Mouse (Mus musculus): ENCODE measurements around the gene Cdh4. TPM values are rescaled to one million over a fixed set of nuclear protein-coding genes. Genes with fewer than 3 reads are reported as not detected.

The Cdh4 gene
- polyA plus RNA-seq, 1 experiment from 2014 or later: 63.4 TPM

DNA sequence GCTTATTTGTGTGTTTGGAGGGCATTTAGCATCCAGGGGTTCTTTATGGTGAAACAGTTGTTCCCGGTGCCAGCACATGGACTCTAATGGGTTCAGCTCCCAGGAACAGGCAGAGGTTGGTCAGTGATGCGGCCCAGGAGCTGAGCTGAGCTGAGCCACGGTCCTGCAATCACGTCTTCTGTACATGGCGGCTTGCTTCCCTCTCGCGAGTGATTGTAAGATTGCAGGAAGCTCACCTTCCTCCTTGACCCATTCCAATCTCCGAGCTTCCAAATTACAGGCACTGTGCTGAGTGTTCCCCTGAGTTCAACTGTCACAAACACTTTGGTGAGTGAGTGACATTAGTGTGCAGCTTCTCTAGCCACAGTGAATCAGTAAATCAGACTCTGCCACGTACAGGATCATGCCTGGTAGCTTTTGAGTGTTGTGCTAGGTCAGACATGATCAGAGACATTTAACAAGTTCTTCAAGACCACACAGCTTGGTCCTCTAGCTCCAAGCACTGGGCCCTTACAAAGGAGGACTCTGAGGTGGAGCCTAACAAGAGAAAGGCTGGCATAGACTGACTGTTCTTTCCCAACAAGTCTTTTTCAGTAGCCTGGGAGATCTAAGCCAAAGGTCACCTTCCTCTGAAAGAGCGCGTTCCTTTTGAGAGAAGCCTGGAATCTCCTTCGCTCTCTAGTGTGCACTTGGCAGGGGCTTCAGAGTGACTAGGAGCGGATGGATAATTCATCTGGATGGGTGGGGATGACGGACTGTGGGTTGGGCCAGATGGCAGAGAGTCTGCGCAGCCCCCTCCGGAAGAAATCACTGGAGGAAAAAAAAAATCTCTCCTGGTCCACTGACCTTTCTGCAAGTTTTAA is 324.7 kb downstream of the Cdh4 start:
- Histone ChIP-seq H3K27me3 (ENCODE audit: control insufficient read depth, insufficient read depth, low read depth, low read length) (no peaks in the 10 kb centered on the region; the same call in 1 of the 2 replicates), H3K9me3 (replicated peaks; ENCODE audit: control insufficient read depth, low read length, poor library complexity, severe bottlenecking) (no peaks in the 10 kb centered on the region), H3K4me3 (ENCODE audit: low read depth, low read length) (no peak overlapping the region), H3K36me3 (ENCODE audit: control insufficient read depth, insufficient read depth, low read length) (no peaks in the 10 kb centered on the region), H3K4me1 (ENCODE audit: control insufficient read depth, insufficient read depth, low read length) (peaks cover 26% of the 10 kb centered on the region), H3K9ac (ENCODE audit: low read depth, low read length) (no peak overlapping the region), H3K4me2 (ENCODE audit: low read length) (peak overlapping the region; percentile 1; the same call in 1 of the 2 replicates), H3K27ac (ENCODE audit: low read length) (no peak overlapping the region)
- 17% methylated on average over 16 of the region's 16 CpGs for WGBS
- ATAC-seq: peak; percentile 39; the same call in 1 of the 2 replicates

DNA sequence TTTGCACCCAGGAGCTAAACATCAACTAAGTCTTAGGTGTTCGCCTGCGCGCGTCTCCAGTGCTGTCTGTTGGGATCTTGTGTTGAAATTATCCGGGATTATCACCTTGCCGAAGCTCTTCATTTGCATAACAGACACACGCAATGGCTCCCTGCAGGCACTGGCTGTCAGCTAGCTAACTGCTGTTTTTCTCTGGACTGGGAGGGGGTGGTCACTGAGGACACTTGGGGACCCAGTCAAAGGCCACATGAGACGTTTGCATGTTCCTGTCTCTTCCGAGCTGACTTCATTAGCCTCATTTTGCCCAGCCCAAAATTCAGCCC is 325.3 kb downstream of the Cdh4 start:
- peak overlapping the region; percentile 1; the same call in 1 of the 2 replicates for H3K4me2 ChIP-seq (ENCODE audit: low read length)
- H3K9me3 ChIP-seq (replicated peaks; ENCODE audit: control insufficient read depth, low read length, poor library complexity, severe bottlenecking): no peaks in the 10 kb centered on the region
- H3K27ac ChIP-seq (ENCODE audit: low read length): no peak overlapping the region
- peaks cover 21% of the 10 kb centered on the region for H3K4me1 ChIP-seq (ENCODE audit: control insufficient read depth, insufficient read depth, low read length)
- no peak overlapping the region for H3K4me3 ChIP-seq (ENCODE audit: low read depth, low read length)
- H3K9ac ChIP-seq (ENCODE audit: low read depth, low read length): no peak overlapping the region
- no peak for ATAC-seq
- H3K36me3 ChIP-seq (ENCODE audit: control insufficient read depth, insufficient read depth, low read length): no peaks in the 10 kb centered on the region
- 3% methylated on average over 9 of the region's 9 CpGs for WGBS
- H3K27me3 ChIP-seq (ENCODE audit: control insufficient read depth, insufficient read depth, low read depth, low read length): no peaks in the 10 kb centered on the region; the same call in 1 of the 2 replicates

DNA sequence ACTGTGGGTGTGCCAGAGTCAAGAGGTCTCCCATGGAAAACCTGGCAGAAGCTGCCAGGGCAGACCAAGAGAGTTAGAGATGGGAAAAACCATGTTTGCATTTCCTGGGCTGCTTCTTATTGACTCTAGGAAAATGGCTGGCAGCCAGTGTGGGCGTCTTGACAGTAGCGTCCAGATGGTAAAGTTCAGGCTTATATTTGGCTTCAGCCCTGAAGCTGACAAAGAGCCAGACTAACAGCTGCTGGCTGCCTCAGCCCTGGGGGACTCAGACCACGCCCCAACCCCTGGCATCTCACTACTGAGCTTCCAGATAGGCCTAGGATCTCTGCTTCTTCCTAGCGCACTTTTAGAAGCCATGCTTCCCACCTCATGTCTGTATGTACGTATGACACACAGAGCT is 326.9 kb downstream of the Cdh4 start:
- Histone ChIP-seq H3K27me3 (ENCODE audit: control insufficient read depth, insufficient read depth, low read depth, low read length) (no peaks in the 10 kb centered on the region; the same call in 1 of the 2 replicates), H3K4me2 (ENCODE audit: low read length) (no peak overlapping the region), H3K9ac (ENCODE audit: low read depth, low read length) (no peak overlapping the region), H3K9me3 (replicated peaks; ENCODE audit: control insufficient read depth, low read length, poor library complexity, severe bottlenecking) (no peaks in the 10 kb centered on the region), H3K27ac (ENCODE audit: low read length) (no peak overlapping the region), H3K4me1 (ENCODE audit: control insufficient read depth, insufficient read depth, low read length) (peaks cover 23% of the 10 kb centered on the region), H3K36me3 (ENCODE audit: control insufficient read depth, insufficient read depth, low read length) (no peaks in the 10 kb centered on the region), H3K4me3 (ENCODE audit: low read depth, low read length) (no peak overlapping the region)
- 65% methylated on average over 5 of the region's 5 CpGs for WGBS
- no peak for ATAC-seq

DNA sequence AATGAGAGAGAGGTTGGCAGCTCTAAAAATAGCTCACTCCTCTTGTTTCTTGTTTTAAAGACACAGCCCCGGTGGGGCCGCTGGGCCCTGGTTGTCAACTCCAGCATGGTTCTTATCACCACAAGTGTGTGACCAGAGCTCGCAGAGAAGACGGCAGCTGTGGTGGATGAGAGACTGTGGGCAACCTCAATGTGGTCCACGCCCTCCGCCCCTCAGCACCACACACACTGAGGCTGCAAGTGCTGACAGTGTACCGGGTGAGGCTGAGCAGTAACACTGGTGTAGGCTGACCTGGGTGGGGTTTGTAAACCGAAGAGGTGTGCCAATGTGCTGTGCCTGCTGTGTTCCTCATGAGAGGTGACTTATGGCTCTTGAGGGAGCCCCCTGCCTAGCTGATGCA is 327.7 kb downstream of the Cdh4 start:
- Histone ChIP-seq H3K4me1 (ENCODE audit: control insufficient read depth, insufficient read depth, low read length) (peaks cover 24% of the 10 kb centered on the region), H3K4me3 (ENCODE audit: low read depth, low read length) (no peak overlapping the region), H3K9ac (ENCODE audit: low read depth, low read length) (no peak overlapping the region), H3K4me2 (ENCODE audit: low read length) (no peak overlapping the region), H3K9me3 (replicated peaks; ENCODE audit: control insufficient read depth, low read length, poor library complexity, severe bottlenecking) (no peaks in the 10 kb centered on the region), H3K27ac (ENCODE audit: low read length) (no peak overlapping the region), H3K36me3 (ENCODE audit: control insufficient read depth, insufficient read depth, low read length) (no peaks in the 10 kb centered on the region), H3K27me3 (ENCODE audit: control insufficient read depth, insufficient read depth, low read depth, low read length) (no peaks in the 10 kb centered on the region; the same call in 1 of the 2 replicates)
- WGBS: 85% methylated on average over 8 of the region's 8 CpGs
- ATAC-seq: no peak

DNA sequence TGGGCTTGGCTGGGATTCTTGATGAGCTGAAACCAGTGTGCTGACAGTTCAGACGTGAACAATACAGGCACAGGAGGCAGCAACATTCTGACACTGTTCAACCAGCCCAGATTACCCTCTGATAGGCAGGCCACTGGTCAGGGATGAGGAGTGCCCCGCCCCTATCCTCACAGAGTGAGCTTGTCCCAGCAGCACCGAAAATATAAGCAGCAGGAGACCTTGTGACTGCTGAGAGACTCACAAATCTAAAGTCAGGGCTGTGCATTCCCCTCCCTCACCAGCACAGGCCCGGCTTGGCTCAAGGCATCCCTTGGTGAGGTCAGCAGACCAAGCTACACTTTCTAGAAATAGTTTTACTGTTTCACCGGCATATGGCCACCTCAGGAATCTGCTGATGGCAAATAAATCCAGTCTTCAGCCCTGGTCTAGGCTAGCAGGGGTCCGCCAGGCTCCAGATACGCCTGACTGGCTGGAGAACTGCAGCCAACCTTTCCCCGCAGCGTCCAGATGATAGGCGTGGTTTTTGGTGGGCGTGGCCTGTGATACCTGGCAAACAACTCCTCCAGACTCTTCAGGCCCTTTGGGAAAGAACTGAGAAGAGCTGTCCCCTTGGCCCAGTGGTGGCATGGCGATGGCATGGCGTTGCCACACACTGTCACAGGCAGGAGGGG is 332.3 kb downstream of the Cdh4 start:
- H3K4me2 ChIP-seq (ENCODE audit: low read length): no peak overlapping the region
- 22% methylated on average over 13 of the region's 13 CpGs for WGBS
- H3K27me3 ChIP-seq (ENCODE audit: control insufficient read depth, insufficient read depth, low read depth, low read length): no peaks in the 10 kb centered on the region
- ATAC-seq: no peak
- H3K9ac ChIP-seq (ENCODE audit: low read depth, low read length): no peak overlapping the region
- peaks cover 3% of the 10 kb centered on the region; the same call in 1 of the 2 replicates for H3K4me1 ChIP-seq (ENCODE audit: control insufficient read depth, insufficient read depth, low read length)
- H3K4me3 ChIP-seq (ENCODE audit: low read depth, low read length): no peak overlapping the region
- no peaks in the 10 kb centered on the region for H3K9me3 ChIP-seq (replicated peaks; ENCODE audit: control insufficient read depth, low read length, poor library complexity, severe bottlenecking)
- no peaks in the 10 kb centered on the region for H3K36me3 ChIP-seq (ENCODE audit: control insufficient read depth, insufficient read depth, low read length)
- H3K27ac ChIP-seq (ENCODE audit: low read length): no peak overlapping the region

DNA sequence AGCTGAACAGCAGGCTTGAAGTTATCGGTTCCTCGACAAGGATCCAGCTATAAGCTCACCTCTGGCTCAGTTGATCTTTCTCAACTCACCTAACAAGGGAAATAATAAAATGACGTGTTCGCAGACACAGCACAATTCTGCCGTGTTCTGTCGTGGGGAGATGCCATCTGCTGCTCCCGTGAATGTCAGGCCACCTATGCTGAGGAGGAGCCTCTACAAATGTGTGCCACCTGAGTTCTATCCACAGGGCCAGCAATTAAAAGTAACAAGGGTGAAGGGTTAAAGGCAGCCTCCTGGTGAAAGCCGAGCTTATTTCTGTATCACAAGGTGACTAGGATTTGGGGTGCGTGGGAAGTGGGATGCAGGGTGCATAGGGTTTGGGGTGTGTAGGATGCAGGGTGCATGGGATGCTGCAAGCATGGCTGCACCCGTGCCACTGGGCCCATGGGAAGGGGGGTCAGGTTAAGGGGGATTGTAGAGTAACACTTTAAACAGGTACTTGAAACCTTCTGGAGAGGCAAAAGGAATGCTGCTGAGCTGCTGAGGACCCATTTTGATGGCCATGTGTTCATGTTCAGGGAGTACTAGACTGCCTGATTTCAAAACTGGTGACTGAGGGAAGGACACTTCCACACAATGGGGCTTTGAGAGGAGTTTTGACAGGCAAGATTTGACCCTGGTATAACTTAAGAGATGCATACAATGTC is 333.9 kb downstream of the Cdh4 start:
- no peaks in the 10 kb centered on the region for H3K27me3 ChIP-seq (ENCODE audit: control insufficient read depth, insufficient read depth, low read depth, low read length)

DNA sequence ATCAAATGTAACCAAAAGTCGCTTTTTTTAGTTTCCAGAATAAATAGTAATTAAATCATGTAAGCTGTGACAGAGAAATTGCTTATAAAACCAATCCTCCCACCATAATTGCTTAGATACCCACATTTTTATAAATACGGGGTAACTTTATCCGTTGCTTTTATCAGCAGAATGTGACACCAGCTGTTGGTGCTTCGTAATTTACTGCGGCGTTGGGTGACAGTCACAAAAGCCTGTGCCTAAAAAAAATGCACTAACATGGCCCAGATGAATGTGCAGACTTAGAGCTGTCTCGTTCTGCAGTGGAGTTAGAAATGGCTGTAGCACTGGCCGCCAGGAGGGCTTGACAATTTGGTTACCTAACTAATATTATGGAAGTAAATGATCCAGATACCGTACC is 337.0 kb downstream of the Cdh4 start:
- Histone ChIP-seq H3K27ac (ENCODE audit: low read length) (no peak overlapping the region), H3K27me3 (ENCODE audit: control insufficient read depth, insufficient read depth, low read depth, low read length) (no peaks in the 10 kb centered on the region), H3K9me3 (replicated peaks; ENCODE audit: control insufficient read depth, low read length, poor library complexity, severe bottlenecking) (no peaks in the 10 kb centered on the region), H3K4me3 (ENCODE audit: low read depth, low read length) (no peak overlapping the region), H3K9ac (ENCODE audit: low read depth, low read length) (no peak overlapping the region), H3K36me3 (ENCODE audit: control insufficient read depth, insufficient read depth, low read length) (no peaks in the 10 kb centered on the region), H3K4me1 (ENCODE audit: control insufficient read depth, insufficient read depth, low read length) (no peaks in the 10 kb centered on the region; the same call in 1 of the 2 replicates), H3K4me2 (ENCODE audit: low read length) (no peak overlapping the region)
- WGBS: 74% methylated on average over 9 of the region's 9 CpGs
- ATAC-seq: no peak

More for the DNA sequence above, 333.9 kb downstream of the Cdh4 start:
- H3K4me1 ChIP-seq (ENCODE audit: control insufficient read depth, insufficient read depth, low read length): peaks cover 3% of the 10 kb centered on the region; the same call in 1 of the 2 replicates
- H3K27ac ChIP-seq (ENCODE audit: low read length): no peak overlapping the region
- no peak for ATAC-seq
- no peak overlapping the region for H3K4me3 ChIP-seq (ENCODE audit: low read depth, low read length)
- no peak overlapping the region for H3K4me2 ChIP-seq (ENCODE audit: low read length)
- no peak overlapping the region for H3K9ac ChIP-seq (ENCODE audit: low read depth, low read length)
- H3K9me3 ChIP-seq (replicated peaks; ENCODE audit: control insufficient read depth, low read length, poor library complexity, severe bottlenecking): no peaks in the 10 kb centered on the region
- WGBS: 88% methylated on average over 10 of the region's 10 CpGs
- H3K36me3 ChIP-seq (ENCODE audit: control insufficient read depth, insufficient read depth, low read length): no peaks in the 10 kb centered on the region

DNA sequence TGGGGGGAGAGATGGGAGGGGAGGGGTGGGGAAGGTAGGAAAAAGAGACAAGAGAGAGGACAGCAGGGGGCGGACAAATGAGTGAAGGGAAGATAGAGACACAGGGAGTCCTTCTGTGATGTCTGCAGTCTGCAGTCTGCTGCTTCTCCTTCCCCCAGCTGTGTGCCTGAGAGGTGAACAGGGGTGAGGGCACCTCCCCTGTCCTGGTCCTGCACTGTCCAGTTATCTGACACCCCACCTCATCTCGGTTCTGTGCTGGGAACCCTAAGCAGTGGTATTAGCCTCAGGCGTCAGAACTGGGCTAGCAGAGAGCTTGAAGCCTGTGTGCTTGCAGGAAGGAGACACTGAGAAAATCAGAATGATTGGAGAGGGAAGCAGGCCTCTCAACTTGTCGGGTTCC is 338.7 kb downstream of the Cdh4 start:
- no peak overlapping the region for H3K4me2 ChIP-seq (ENCODE audit: low read length)
- H3K4me3 ChIP-seq (ENCODE audit: low read depth, low read length): no peak overlapping the region
- no peaks in the 10 kb centered on the region for H3K4me1 ChIP-seq (ENCODE audit: control insufficient read depth, insufficient read depth, low read length)
- no peaks in the 10 kb centered on the region for H3K27me3 ChIP-seq (ENCODE audit: control insufficient read depth, insufficient read depth, low read depth, low read length)
- no peaks in the 10 kb centered on the region for H3K36me3 ChIP-seq (ENCODE audit: control insufficient read depth, insufficient read depth, low read length)
- no peak for ATAC-seq
- no peak overlapping the region for H3K9ac ChIP-seq (ENCODE audit: low read depth, low read length)
- no peak overlapping the region for H3K27ac ChIP-seq (ENCODE audit: low read length)
- WGBS: 39% methylated on average over 4 of the region's 4 CpGs
- no peaks in the 10 kb centered on the region for H3K9me3 ChIP-seq (replicated peaks; ENCODE audit: control insufficient read depth, low read length, poor library complexity, severe bottlenecking)
